Mouse (Mus musculus) MEL (cell line): Measurements from ENCODE around the gene Usp33. TPM values are rescaled to one million over a fixed set of nuclear protein-coding genes. Genes with fewer than 3 reads are reported as not detected.

Experiments used
- DNase-seq: peaks from one replicate; pipeline ENCODE4 v3.0.0; 2011; ENCODE audit warnings: low read depth, low spot score
- H3K27ac ChIP-seq: 2 replicates; pipeline ENCODE4 v1.5.1; 2012; ENCODE audit warnings: low read depth, mild to moderate bottlenecking, control low read depth, low read length, moderate library complexity; ENCODE audit not compliant: control insufficient read depth
- H3K27me3 ChIP-seq, 2 experiments: fragments of 150-350 bp in 1 of 2; sonication (generic) in 1 of 2; 2 replicates each; pipeline ENCODE4 v1.6.1; 2012; ENCODE audit warnings: low read length in 2 of 2, mild to moderate bottlenecking in 2 of 2, improper control_type of control experiment in 1 of 2, moderate library complexity in 1 of 2; ENCODE audit not compliant: insufficient read depth in 2 of 2, control insufficient read depth in 1 of 2
- H3K36me3 ChIP-seq, 2 experiments: 2 replicates each; pipeline ENCODE4 v1.6.1; 2012 to 2014; ENCODE audit warnings: low read length in 2 of 2, improper control_type of control experiment in 1 of 2, inconsistent platforms in 1 of 2, mild to moderate bottlenecking in 1 of 2; ENCODE audit not compliant: insufficient read depth in 2 of 2, control insufficient read depth in 1 of 2
- H3K4me1 ChIP-seq, 2 experiments: fragments of 150-350 bp in 1 of 2; sonication (generic) in 1 of 2; 2 replicates each; pipeline ENCODE4 v1.6.1; 2012; ENCODE audit warnings: low read length in 2 of 2, improper control_type of control experiment in 1 of 2, mild to moderate bottlenecking in 1 of 2; ENCODE audit not compliant: insufficient read depth in 2 of 2, control insufficient read depth in 1 of 2
- H3K4me3 ChIP-seq, 2 experiments: fragments of 150-350 bp in 1 of 2; sonication (generic) in 1 of 2; 2 replicates each; pipeline ENCODE4 v1.5.1; 2012; ENCODE audit warnings: low read depth in 2 of 2, low read length in 2 of 2, mild to moderate bottlenecking in 2 of 2, moderate library complexity in 2 of 2, control low read depth in 1 of 2, improper control_type of control experiment in 1 of 2; ENCODE audit not compliant: control insufficient read depth in 1 of 2, insufficient read depth in 1 of 2
- H3K79me2 ChIP-seq: 2 replicates; pipeline ENCODE4 v1.6.1; 2012; ENCODE audit warnings: mild to moderate bottlenecking, low read length, moderate library complexity; ENCODE audit not compliant: control insufficient read depth, poor library complexity, insufficient read depth
- H3K9ac ChIP-seq: 2 replicates; pipeline ENCODE4 v1.6.1; 2012; ENCODE audit warnings: low read depth, mild to moderate bottlenecking, control low read depth, low read length, moderate library complexity; ENCODE audit not compliant: control insufficient read depth, poor library complexity, severe bottlenecking
- H3K9me3 ChIP-seq: fragments of 150-350 bp; sonication (generic); replicated peaks from 2 replicates; pipeline ENCODE4 v1.6.1; 2012; ENCODE audit warnings: mild to moderate bottlenecking, low read length, improper control_type of control experiment, moderate library complexity; ENCODE audit not compliant: insufficient read depth
- CHD1 ChIP-seq: IDR thresholded peaks from 2 replicates; pipeline ENCODE4 v1.6.1; 2012; ENCODE audit warnings: low read depth, mild to moderate bottlenecking, inconsistent platforms, low read length, improper control_type of control experiment
- CTCF ChIP-seq, 3 experiments: IDR thresholded peaks in 2 of 3; conservative IDR thresholded peaks in 1 of 3; 2 replicates each; pipeline ENCODE4 v1.5.1; 2011 to 2012; ENCODE audit warnings: low read length in 3 of 3, low read depth in 2 of 3, mild to moderate bottlenecking in 2 of 3, improper control_type of control experiment in 1 of 3, inconsistent platforms in 1 of 3, mixed read lengths in 1 of 3, moderate library complexity in 1 of 3; ENCODE audit not compliant: control insufficient read depth in 1 of 3, insufficient read depth in 1 of 3, poor library complexity in 1 of 3, severe bottlenecking in 1 of 3
- E2F4 ChIP-seq: IDR thresholded peaks from 2 replicates; pipeline ENCODE4 v1.6.1; 2011; ENCODE audit warnings: low read depth, low read length, improper control_type of control experiment, borderline replicate concordance
- ETS1 ChIP-seq: IDR thresholded peaks from 2 replicates; pipeline ENCODE4 v1.6.1; 2012; ENCODE audit warnings: low read depth, mild to moderate bottlenecking, inconsistent platforms, low read length, improper control_type of control experiment, moderate library complexity
- GABPA ChIP-seq: IDR thresholded peaks from 2 replicates; pipeline ENCODE4 v1.6.1; 2012; ENCODE audit warnings: low read depth, mild to moderate bottlenecking, inconsistent platforms, low read length, improper control_type of control experiment, moderate library complexity
- GATA1 ChIP-seq: IDR thresholded peaks from 2 replicates; pipeline ENCODE4 v1.6.1; 2011; ENCODE audit warnings: low read depth, low read length, improper control_type of control experiment
- KAT2A ChIP-seq: conservative IDR thresholded peaks from 2 replicates; pipeline ENCODE4 v1.6.1; 2012; ENCODE audit warnings: low read depth, low read length, improper control_type of control experiment, inconsistent platforms
- MAX ChIP-seq: IDR thresholded peaks from 2 replicates; pipeline ENCODE4 v1.6.1; 2011; ENCODE audit warnings: low read length, improper control_type of control experiment
- MAZ ChIP-seq: IDR thresholded peaks from 2 replicates; pipeline ENCODE4 v1.6.1; 2012; ENCODE audit warnings: low read depth, mild to moderate bottlenecking, inconsistent platforms, low read length, improper control_type of control experiment
- MXI1 ChIP-seq: IDR thresholded peaks from 2 replicates; pipeline ENCODE4 v1.6.1; 2011; ENCODE audit warnings: mild to moderate bottlenecking, low read depth, low read length, improper control_type of control experiment
- MYB ChIP-seq: IDR thresholded peaks from 2 replicates; pipeline ENCODE4 v1.6.1; 2011; ENCODE audit warnings: mild to moderate bottlenecking, low read depth, low read length, improper control_type of control experiment
- MYC ChIP-seq: IDR thresholded peaks from 2 replicates; pipeline ENCODE4 v1.6.1; 2011; ENCODE audit warnings: low read depth, mild to moderate bottlenecking, low read length, improper control_type of control experiment, moderate library complexity
- POLR2AphosphoS2 ChIP-seq: IDR thresholded peaks from 2 replicates; pipeline ENCODE4 v1.6.1; 2011; ENCODE audit warnings: low read length, improper control_type of control experiment
- RAD21 ChIP-seq: IDR thresholded peaks from 2 replicates; pipeline ENCODE4 v1.6.1; 2011; ENCODE audit warnings: mild to moderate bottlenecking, low read depth, low read length, improper control_type of control experiment
- RCOR1 ChIP-seq: IDR thresholded peaks from 2 replicates; pipeline ENCODE4 v1.6.1; 2012; ENCODE audit warnings: low read depth, mild to moderate bottlenecking, inconsistent platforms, low read length, improper control_type of control experiment
- SIN3A ChIP-seq: IDR thresholded peaks from 2 replicates; pipeline ENCODE4 v1.6.1; 2012; ENCODE audit warnings: low read length, improper control_type of control experiment, inconsistent platforms
- TAL1 ChIP-seq: IDR thresholded peaks from 2 replicates; pipeline ENCODE4 v1.6.1; 2012; ENCODE audit warnings: mild to moderate bottlenecking, inconsistent platforms, low read length, moderate library complexity, mixed read lengths
- TBP ChIP-seq: IDR thresholded peaks from 2 replicates; pipeline ENCODE4 v1.8.0; 2011; ENCODE audit warnings: low read depth, low read length, improper control_type of control experiment
- TCF12 ChIP-seq: IDR thresholded peaks from 2 replicates; pipeline ENCODE4 v1.6.1; 2014; ENCODE audit warnings: low read depth, mild to moderate bottlenecking, inconsistent platforms, low read length, improper control_type of control experiment, moderate library complexity
- UBTF ChIP-seq: IDR thresholded peaks from 2 replicates; pipeline ENCODE4 v1.6.1; 2012; ENCODE audit warnings: low read depth, mild to moderate bottlenecking, inconsistent platforms, low read length, improper control_type of control experiment, moderate library complexity, borderline replicate concordance; ENCODE audit not compliant: insufficient read depth
- ZC3H11A ChIP-seq: IDR thresholded peaks from 2 replicates; pipeline ENCODE4 v1.6.1; 2012; ENCODE audit warnings: low read depth, mild to moderate bottlenecking, inconsistent platforms, low read length, improper control_type of control experiment
- ZKSCAN1 ChIP-seq: IDR thresholded peaks from 2 replicates; pipeline ENCODE4 v1.6.1; 2012; ENCODE audit warnings: low read depth, mild to moderate bottlenecking, inconsistent platforms, low read length, improper control_type of control experiment, moderate library complexity
- ZNF384 ChIP-seq: IDR thresholded peaks from 2 replicates; pipeline ENCODE4 v1.6.1; 2012; ENCODE audit warnings: low read depth, mild to moderate bottlenecking, inconsistent platforms, low read length, improper control_type of control experiment
- polyA plus RNA-seq, 2 experiments: library from polyadenylated mRNA; stranded (reverse) in 1 of 2; unstranded in 1 of 2; fragments of >175 nt in 1 of 2; fragments of >200 nt in 1 of 2; gene quantifications; 2 replicates each; pipeline versions ENCODE4 v1.2.1 to v1.2.4; 2012; ENCODE audit warnings: low replicate concordance in 2 of 2, low read depth in 1 of 2; ENCODE audit not compliant: insufficient read length in 2 of 2, insufficient read depth in 1 of 2, missing spikeins in 1 of 2
- total RNA-seq: library from RNA; depleted of rRNA; stranded (reverse); fragments of 300-350 nt; gene quantifications from 2 replicates; pipeline ENCODE4 v1.2.3, GENCODE M21; 2012

The Usp33 gene
- total and polyA plus RNA-seq, 3 experiments = 32.3 to 34.1 TPM; not detected in 1

- H3K4me3 ChIP-seq = no peak overlapping the region
- no peak for DNase-seq
- H3K36me3 ChIP-seq = peaks cover 0 to 87% of the 10 kb centered on the region in 2 experiments
- no peaks in the 10 kb centered on the region for H3K9me3 ChIP-seq
- no peak overlapping the region; the same call in 1 of the 2 replicates for H3K9ac ChIP-seq
- no peak for TF ChIP-seq MYC
- TF ChIP-seq ZC3H11A = no peak
- TF ChIP-seq KAT2A = no peak
- TF ChIP-seq MXI1 = no peak
- no peak for TF ChIP-seq ZKSCAN1
- H3K27me3 ChIP-seq = no peaks in the 10 kb centered on the region
- peak overlapping the region; percentile 39; the same call in 1 of the 2 replicates for H3K27ac ChIP-seq
- peaks cover 23 to 49% of the 10 kb centered on the region in 2 experiments for H3K4me1 ChIP-seq
- peaks cover 81% of the 10 kb centered on the region for H3K79me2 ChIP-seq
Observed at GRCm38 (mm10) chr3:152403827-152404226, 57.5 kb downstream of the Usp33 start.

DNA sequence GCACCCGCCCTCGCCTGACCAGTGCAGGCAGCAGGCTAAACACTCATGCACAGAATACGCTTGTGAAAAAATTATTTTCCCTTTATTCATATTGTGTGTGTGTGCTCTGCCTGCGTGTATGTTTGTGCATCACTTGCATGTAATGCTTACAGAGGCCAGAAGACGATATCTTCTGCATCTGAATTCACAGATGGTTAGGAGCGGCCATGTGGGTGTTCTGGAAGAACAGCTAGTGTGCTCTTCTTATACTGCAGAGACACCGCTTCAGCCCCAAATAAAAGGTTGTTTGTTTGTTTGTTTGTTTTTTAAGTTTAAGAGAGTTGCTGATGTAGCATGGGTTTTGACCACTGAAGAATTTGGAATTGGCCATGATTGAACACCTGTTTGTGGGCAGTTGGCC, 59.1 kb downstream of the Usp33 start:
- Histone ChIP-seq H3K27ac (peak overlapping the region; percentile 97), H3K4me1 (peaks cover 23 to 50% of the 10 kb centered on the region in 2 experiments)

DNA sequence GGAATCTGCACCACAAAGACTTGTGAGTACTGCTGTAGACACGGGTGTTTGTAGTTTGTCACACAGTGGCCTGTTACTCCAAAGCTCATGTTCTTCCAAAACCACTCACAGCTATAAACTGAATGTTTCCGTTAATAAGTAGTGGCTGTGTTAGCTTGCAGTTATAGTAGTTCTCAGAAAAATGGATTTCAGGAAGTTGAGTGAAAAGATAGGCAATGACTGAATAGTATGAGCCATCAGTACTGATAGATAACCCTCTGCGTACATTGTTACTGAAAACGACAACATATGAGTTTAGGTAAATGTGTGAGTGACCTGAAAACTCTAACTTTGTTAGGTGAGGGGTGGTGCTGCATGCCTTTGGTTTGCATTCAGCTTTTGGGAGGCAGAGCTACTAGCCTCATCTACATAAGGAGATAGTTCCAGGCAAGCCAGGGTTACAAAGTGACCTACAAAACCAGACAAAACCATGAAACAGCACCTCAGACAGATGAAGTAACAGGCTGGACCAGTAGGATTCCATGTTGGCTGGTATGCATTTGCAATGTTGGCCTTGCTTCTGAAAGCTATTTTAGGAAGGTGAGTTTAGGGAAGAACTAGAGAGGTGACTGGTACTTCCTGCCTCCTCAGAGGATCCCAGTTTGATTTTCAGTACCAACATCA, 59.8 kb downstream of the Usp33 start:
- peak; percentile 82 for DNase-seq
- Histone ChIP-seq H3K79me2 (peaks cover 82% of the 10 kb centered on the region), H3K9me3 (no peaks in the 10 kb centered on the region), H3K27ac (peak overlapping the region; percentile 97), H3K27me3 (no peaks in the 10 kb centered on the region), H3K4me3 (peak overlapping the region; percentile 5 to 14; a peak in 2 of 4 replicates), H3K4me1 (peaks cover 30 to 53% of the 10 kb centered on the region in 2 experiments), H3K36me3 (peaks cover 0 to 83% of the 10 kb centered on the region in 2 experiments), H3K9ac (peak overlapping the region; percentile 53)
- TF ChIP-seq RAD21 = no peak
- peak; percentile 89 for TF ChIP-seq MYB
- TF ChIP-seq CTCF (IDR thresholded peaks at IDR 0.05 in 2 of 3, conservative IDR thresholded peaks at IDR 0.05 in 1 of 3; ENCODE audit: control insufficient read depth in 1 of 3, insufficient read depth in 1 of 3, low read depth in 2 of 3, low read length in 3 of 3, poor library complexity in 1 of 3, severe bottlenecking in 1 of 3) = no peak
- TF ChIP-seq CHD1 = 0 out of 2 replicates have a peak, but pooled peaks have one; percentile 54
- 0 out of 2 replicates have a peak, but pooled peaks have one; percentile 37 for TF ChIP-seq MAX
- TF ChIP-seq UBTF = no peak
- TF ChIP-seq ZNF384 = no peak
- TF ChIP-seq MXI1 = peak; percentile 33
- no peak for TF ChIP-seq MAZ
- TF ChIP-seq TBP = 0 out of 2 replicates have a peak, but pooled peaks have one; percentile 17
- TF ChIP-seq GABPA = no peak
- peak; percentile 93 for TF ChIP-seq SIN3A
- TF ChIP-seq GATA1 = peak; percentile 88
- peak; percentile 48 for TF ChIP-seq TAL1
- TF ChIP-seq E2F4 = no peak
- TF ChIP-seq POLR2AphosphoS2 = no peak
- TF ChIP-seq ETS1 = peak; percentile 85
- no peak for TF ChIP-seq ZC3H11A
- peak; percentile 77 for TF ChIP-seq TCF12
- TF ChIP-seq MYC = peak; percentile 56; the same call in 1 of the 2 replicates
- TF ChIP-seq RCOR1 = peak; percentile 81

More for the DNA sequence above, 59.1 kb downstream of the Usp33 start:
- peaks cover 81% of the 10 kb centered on the region for H3K79me2 ChIP-seq
- TF ChIP-seq MXI1 = peak; percentile 29
- peak; percentile 34; the same call in 1 of the 2 replicates for TF ChIP-seq MAX
- TF ChIP-seq RCOR1 = no peak
- peak; percentile 47 for TF ChIP-seq ETS1
- TF ChIP-seq, all 39 proteins: peak for 3
- H3K9ac ChIP-seq = peak overlapping the region; percentile 53
- H3K36me3 ChIP-seq = peaks cover 0 to 83% of the 10 kb centered on the region in 2 experiments
- peak overlapping the region in 1 of 2 experiments; percentile 10; a peak in 2 of 4 replicates for H3K4me3 ChIP-seq
- H3K9me3 ChIP-seq = no peaks in the 10 kb centered on the region
- H3K27me3 ChIP-seq = no peaks in the 10 kb centered on the region
- peak; percentile 56 for DNase-seq
